Mouse (Mus musculus): Measurements from ENCODE around the gene Sac3d1.
A peak's percentile ranks its signal among the peaks of the same experiment; 100 is the strongest.

Sac3d1 gene

DNA sequence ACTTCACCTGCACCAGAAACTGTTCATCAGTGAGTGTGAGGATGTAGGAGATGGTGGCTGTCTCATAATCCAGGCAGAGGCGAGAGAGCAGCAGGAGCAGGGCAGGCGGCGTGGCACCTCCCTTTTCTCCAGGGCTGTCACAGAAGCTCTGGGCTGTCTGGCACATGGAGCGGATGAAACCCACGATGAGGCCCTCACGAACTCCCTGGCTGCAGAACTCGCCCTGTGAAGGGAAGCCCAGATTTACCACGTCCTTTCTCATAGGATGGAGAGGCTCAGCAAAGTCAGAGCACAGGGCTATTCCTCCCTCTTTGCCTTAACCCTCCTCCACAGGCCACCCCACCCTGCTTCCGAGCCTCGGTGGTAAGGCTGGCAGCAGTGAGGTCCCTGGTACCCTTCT lies 48.6 kb downstream of the Sac3d1 start:
- DNase-seq (ENCODE audit: low spot score in 2 of 2): no peak

DNA sequence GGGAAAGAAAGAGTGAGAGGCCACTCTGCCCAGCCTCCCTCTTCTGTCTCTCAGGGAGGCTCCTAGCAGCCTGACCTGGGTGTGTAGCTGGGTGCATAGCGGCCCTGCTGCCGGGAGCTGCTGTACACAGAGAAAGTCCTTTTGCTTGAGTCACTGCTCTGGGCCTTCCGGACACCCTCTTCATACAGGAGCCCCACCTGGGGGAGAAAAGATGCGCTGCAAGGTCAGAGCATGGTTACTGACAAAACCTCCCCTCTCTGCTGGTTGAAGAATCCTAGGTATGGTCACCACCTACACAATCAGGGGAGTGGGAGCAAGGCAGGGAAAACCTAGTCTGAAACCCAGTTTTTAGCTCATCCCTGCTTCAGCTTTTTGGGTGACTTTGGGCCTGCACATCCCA lies 49.5 kb downstream of the Sac3d1 start:
- no peak for DNase-seq (ENCODE audit: low spot score in 2 of 2)

DNA sequence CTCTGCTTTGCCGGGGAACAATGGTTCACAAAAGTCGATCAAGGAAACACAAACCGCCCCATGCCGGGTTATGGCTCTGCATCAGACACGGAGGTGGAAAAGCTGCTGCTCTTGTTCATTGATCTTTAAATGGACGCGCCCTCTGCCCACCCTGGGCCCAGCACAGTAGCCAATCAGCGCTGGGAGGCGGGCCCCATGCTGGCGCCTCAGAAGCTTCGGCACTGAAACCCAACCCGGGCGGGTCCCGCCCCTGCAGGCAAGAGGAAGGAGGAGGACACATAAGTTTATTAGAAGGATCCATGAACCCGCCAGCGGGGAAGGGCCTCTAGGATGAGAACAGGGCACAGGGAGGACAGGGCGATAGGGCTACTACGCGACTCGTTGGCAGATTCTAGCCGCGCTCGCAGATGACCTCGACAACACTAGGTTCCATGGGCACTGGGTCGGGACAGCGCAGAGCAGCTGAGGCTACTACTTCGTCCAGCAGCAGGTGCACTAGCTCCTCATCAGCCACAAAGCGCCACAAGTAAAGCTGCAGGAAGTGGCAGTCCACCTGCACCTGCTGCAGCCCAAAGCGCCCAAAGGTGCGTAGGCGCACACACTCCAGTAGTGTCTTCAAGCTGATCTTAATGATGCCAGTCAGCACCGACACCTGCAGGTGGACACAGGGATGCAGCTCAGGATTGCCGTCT lies 50.6 kb downstream of the Sac3d1 start, which contains the start of gene Tm7sf2:
TSS of gene Tm7sf2 (minus strand) at position 650 of the 692 bp plus-strand sequence.
- peak; percentile 85 to 87 for DNase-seq (ENCODE audit: low spot score in 2 of 2)

DNA sequence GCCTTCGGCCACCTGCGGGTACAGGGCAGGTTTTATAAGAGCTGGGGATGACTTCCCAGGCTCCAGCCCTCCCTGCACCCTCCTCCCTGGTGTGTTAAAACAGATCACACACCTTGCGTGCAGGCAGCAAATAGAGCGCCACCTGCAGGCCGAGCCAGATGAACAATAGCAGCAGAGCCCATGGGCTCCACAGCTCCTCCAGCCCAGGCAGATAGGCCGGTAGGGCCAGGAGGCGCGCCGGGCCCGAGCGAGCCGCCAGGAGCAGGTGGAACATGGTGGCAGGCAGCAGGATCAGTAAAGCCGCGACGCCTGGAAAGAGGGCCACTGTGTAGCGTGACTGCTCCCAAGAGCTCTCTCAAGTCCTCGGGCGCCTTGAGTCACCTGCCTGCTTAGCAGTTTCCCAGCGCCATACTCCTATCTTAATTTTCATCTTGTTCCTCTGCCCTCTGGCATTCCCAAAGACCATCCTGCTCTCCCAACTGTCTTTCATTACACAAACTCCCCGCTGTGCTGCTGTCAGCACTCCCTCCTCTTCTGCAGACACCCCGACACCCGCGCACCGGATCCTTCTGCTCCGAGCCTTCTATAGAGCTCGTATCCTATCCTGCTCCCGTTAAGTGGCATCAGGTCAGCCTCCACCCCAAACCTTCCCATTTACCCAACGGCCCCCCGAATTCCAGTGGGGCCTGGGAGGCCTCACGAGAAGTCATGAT lies 51.3 kb downstream of the Sac3d1 start:
- DNase-seq (ENCODE audit: low spot score in 2 of 2): peak; percentile 83 to 89

DNA sequence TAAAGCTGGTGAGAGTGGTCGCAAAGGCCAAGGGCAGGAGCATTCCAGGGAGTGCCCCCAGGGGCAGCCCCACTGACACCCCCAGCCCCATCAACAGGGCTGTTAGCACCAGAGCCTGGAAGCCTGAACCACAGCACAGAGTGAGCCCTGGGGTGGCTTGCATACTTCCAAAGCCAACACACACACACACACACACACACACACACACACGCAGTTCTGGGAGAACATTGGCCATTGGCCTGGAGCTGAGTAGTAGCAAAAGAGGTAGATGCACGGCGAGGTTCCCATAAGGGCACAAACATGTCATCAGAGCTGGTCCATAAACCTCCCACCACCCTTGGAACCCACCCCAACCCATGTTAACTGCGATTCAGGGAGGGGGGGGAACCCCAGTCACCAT lies 51.9 kb downstream of the Sac3d1 start:
- DNase-seq (ENCODE audit: low spot score in 2 of 2): peak in 1 of 2 experiments; percentile 20
